Mouse (Mus musculus) adrenal gland, postnatal 36 days (tissue): ENCODE results near the gene Lmod2. TPM values are rescaled to one million over a fixed set of nuclear protein-coding genes. Genes with fewer than 3 reads are reported as not detected.

Source experiments
- DNase-seq, 2 experiments: peaks; one replicate each; pipeline ENCODE4 v3.0.0; 2021; ENCODE audit warnings: mixed read lengths in 1 of 2
- long read RNA-seq, 2 experiments: library from polyadenylated mRNA; stranded (forward); transcript quantifications; one replicate each; pipeline ENCODE4 v2.0.0; 2021; ENCODE audit warnings: borderline sequencing depth in 2 of 2
- total RNA-seq, 2 experiments: library from RNA; stranded (reverse); gene quantifications; 2 replicates each; pipeline ENCODE4 v1.2.3; 2021

Lmod2 gene
- under 1 TPM in 1 of 2 experiments, not detected in 1; 0.26 TPM for total RNA-seq
- long read RNA-seq, experiment 1, partial matches to known transcripts, result 0 of 1 reads
- long read RNA-seq, experiment 1, other reads (novel, unspliced or antisense), result 0 of 1 reads
- long read RNA-seq, experiment 2, result 0 reads

DNA sequence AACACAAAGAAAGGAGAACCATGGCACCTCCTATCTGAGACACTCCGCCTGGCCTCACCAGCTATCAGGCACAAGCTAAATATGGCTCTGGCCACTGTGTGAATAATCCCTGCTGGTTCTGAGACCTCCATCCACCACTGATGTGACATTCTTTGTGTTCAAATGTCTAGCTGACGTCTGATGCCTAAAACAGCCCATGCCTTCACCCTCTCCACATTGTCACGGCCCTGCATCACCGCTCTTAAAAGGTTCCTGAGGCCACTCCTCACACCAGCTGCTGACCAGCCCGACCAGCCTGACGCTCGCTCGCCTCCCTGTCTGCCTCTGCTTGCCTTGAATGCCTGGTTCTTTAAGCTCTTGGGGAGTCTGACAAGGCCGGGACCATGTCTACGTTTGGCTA is at the start of gene Lmod2:
Gene Lmod2 (plus strand): TSS at position 263 of the 400 bp plus-strand sequence.
- no peak for DNase-seq

DNA sequence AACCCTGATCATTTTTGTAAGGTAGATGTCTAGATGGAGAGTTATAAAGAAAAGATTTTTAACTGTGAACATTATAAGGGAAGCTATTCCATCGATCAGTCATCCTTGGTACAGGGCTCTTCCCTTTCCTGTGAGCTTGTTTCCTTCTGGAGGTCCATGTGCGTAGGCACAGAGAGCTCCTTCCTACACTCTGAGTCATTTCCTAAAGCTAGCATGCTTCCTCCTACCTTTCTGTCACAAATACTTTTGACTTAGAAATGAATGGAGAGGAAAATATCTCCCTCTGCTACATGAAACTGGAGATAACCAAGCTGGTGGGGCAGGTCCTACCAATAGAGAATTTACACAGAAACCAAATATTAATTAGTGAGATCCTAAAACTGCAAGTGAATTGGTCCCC is 47.8 kb upstream of the Lmod2 start:
- no peak for DNase-seq

DNA sequence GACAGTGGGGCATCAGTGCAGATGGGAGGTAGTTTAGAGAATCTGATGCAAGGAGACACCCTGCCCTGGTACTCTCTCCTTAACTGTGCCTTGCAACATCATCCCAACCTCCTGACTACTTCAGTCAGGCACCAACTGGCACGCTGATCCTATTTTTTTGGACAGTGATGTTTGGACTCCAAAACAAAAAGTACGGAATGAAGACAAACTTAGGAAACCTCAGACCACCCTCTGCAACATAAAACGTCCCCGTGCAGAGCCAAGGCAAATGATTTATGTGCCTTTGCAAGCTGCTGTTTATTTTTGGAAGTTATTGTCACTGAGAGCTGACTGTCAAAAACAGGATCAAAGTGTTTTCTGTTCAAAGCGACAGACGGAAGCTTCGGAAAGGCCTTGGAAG is 45.5 kb upstream of the Lmod2 start:
- no peak for DNase-seq

DNA sequence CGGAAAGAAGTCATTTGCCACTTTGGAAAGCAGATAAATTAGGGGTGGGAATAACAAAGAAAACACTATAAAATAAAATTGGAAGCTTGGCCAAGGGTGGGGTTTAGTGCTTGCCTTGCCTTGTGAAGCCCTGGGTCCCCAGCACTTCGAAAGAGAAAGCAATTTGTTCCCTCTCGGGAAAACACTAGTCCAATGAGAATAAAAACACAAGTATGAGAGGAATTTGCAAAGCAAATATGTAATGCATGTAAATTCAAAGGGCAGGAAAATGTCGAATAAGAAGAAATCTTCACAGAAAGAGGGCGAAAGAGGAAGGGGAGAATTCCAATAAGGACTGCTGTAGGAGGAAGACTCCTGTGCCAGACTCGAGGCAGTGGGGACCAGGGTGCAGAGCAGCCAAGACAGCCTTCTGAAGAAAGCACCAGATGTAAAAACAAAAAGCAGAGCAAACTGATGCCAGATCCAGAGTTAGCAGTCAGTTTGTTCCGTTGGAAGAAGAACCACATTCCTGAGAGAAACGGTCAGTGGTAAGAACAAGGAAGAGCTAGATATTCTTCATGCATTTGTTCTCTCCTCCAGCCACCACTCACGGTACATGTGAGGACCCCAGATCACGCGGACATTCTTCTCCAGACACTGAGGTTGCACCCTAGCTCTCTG is 43.0 kb upstream of the Lmod2 start:
- no peak for DNase-seq

DNA sequence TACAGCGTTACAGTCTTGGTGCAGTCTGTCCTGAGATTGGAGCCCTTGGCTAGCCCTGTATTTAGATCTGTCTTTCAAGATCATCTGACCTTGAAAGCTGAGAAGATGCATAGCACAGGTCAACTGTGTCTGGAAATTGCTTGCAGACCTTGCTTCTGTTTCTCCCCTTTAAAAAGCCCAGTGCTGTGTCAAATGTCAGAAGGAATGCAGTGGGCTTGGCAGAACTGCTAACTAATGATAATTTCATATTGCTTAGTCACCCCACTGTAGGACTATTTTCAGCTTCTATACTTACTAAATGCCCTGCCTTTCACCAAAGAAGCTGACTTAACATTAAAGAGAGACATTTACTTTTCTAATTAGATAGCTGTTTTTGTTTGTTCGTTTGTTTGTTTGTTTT is 42.1 kb upstream of the Lmod2 start:
- DNase-seq, result no peak

DNA sequence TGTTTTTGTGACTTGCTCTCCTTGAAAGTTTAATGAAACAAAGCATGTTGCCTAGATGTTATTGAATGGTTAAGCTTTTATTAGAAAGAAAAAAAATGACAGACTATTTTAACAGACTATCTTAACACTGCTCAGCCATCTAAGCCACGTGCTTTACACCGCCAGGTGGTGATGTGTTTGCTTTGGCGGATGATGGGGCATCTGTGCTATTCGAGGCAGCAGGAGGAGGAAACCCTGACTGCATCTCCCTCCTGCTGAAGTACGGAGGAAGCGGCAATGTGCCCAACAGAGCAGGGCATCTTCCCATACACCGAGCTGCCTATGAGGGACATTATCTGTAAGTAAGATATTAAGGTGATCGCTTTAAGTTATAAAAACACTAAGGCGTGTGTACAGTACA is 33.5 kb upstream of the Lmod2 start:
- no peak for DNase-seq

DNA sequence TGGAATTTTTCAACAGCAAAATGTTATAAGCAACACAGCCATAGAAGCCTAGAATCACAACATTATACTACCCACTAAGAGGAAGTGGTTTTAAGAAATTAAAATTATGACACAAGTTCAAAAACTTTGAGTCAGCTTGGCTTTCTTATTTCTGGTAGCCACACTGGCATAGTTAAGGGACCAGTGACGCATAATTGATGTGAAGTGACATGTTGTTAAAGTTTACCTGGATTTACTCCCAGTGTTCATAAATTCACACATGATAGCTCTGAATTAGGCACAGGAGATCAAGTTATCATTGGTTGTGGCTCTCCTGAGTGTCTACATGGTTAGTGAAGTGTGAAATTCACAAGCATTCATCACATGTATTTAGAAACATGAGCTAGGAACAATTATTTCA is 32.7 kb upstream of the Lmod2 start:
- DNase-seq, result no peak

DNA sequence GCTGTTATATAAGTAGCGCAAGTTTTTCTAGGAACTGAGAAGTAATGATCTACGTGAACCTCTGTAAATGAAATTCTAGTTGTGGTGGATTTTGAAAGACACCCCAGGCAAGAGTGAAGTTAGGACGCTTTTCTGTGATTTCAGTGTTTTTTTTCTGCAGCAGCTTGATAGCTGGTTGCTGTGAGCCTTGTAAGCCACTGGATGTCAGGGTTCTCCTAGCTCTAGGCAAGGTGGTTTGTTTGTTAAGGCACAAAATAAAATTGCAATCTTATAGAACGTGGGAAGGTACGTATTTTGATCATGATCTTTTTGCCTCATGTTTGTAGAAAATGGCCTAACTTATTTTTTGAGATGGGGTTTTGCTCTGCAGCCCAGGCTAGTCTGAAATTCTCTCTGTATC is 28.6 kb upstream of the Lmod2 start:
- no peak for DNase-seq

DNA sequence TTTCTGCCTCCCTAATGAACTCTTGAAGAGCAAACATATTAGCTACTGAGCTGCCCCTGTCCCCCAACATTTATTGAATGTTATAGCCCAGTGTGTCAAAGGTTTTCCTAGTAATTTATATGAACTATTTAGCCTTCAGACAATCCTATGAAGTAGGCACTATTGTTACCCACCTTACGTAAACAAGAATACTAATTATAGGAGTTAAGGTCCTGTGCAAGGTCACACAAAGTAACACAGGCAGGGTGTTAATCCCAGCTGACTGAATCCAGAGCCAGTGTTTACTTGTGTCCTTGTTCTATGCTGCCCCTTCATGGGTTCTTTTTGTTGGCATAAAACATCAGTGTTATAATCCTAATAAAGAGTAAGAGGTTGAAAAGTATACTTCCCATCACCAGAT is 27.9 kb upstream of the Lmod2 start:
- no peak for DNase-seq

DNA sequence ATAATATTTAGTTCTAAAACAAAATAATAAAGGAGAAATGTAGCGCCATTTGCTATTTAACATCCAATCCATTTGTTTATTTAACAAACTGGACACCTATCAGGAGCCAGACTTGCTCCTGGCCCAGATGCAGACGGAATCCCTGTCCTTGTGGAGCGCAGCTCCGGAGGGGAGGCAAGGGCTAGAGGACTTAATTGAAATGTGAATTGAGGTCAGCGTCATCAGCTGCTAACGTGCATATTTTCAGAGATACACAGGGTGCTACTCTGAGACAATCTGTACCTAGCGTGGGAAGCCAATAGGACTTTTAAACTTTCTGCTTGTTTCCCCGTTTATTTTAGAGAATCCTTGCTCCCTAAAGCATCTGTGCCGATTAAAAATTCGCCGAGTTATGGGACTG is 27.3 kb upstream of the Lmod2 start:
- DNase-seq, result no peak

DNA sequence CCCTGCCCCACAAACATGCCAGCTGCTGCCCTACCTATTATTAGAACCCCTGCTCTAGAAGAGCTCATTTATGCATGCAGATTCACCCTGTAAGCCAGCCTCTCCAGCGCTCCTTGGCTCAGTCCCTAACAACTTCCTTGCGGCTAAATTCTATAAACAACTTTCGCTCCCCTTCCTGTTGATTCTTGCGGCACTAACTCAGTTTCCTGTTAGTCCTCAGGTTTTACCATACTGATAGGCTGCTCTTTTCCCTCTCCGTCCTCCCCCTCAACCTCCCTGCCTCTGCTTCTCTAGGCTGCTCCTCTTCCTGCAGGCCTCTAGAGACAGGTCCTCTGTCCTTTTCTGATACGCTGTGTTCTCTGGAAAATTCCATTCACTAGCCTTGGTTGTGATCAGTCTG is 26.4 kb upstream of the Lmod2 start:
- DNase-seq, result no peak

DNA sequence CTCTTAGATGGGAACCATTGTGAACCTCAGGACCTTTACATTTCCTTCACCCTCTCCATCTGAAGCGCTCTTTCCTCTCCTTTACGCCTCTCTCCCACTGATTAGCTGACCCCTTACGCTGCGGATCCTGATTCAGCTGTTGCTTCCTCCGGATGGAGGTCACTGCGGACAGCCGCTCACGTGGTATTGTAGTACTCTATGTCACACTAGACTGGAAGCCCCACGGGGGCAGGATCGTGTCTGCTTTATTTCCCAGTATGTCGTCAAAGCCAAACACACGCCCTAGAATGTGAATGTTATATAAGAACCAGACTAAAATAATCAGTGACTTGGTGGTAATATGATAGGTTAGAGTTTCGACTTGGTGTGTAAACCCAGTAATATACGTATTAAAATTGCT is 25.1 kb upstream of the Lmod2 start:
- no peak for DNase-seq

DNA sequence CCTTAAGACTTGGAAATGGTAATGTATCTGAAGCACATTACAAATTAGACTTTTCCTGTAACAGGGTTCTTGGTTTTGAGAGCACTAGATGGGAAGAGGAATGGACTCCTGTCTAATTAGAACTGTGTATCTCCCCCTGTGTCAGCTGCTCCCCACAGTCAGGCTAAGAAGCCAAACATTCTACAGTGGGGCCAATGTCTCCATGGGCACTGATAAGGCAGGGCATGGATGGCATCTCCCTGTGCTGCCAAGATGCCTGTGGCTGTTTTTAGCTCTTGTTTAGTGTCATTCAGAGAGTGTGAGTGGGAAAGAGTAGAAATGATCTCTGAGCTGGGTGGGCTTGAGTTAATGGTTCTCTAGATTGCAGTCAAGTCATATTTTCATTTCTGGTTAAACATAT is 24.2 kb upstream of the Lmod2 start:
- no peak for DNase-seq

DNA sequence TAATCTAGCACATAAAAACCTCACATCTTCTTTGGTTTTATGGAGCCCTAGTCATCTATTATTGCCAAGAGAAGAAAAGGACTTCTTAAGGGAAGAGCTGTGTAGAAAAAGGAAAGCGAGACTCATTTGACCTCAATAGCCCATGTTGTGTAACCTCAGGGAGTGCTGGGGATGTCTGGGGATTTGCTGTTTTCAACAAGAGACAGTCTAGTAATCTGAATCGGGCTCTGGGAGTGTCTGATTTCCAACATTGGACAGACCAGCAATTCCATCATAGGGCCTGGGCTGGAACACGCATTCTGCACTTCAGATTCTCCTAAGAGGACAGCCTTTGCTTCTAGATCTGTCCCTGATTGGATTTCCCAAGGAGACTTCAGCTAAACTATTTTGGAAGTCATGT is 14.1 kb upstream of the Lmod2 start:
- DNase-seq, result no peak

DNA sequence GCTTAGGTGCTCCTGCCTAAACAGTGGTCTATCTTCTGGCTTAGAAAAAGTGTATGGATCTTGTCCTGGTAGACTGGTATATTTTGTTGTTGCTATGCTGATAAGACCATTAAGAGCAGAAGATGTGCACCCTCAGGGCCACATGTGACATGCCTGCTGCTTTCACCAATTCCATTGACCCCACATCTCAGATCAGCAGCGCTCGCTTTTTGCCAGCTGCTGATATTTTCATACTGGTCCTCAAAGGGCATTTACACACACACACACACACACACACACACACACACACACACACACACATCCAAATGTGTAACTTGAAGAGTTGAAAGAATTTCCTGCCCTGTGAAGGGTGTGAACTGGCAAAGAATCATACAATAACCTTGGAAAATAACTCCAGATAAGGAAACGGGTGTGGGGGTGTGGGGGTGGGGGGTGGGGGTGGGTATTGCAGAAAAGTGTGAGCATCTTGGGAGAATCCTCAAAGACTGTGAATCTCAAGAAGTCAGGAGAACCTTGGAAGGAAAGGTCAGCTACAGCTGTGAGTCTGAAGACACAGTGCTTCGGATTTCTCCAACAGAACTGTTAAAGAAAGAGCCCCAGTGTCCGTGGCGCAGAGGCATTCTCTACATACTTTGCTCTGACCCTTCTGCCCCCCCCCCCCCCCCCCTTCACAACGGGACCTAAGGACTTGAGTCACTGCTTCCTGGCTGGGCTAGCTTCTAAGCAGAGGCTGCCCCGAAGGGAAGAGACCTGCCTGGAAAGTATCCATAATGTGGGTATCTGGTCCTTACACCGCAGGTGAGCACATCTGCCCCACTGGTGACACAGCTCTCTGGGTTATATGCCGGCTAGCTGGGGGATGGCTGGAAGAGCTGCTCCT is 11.9 kb upstream of the Lmod2 start:
- DNase-seq, result peak in 1 of 2 experiments; percentile 24

DNA sequence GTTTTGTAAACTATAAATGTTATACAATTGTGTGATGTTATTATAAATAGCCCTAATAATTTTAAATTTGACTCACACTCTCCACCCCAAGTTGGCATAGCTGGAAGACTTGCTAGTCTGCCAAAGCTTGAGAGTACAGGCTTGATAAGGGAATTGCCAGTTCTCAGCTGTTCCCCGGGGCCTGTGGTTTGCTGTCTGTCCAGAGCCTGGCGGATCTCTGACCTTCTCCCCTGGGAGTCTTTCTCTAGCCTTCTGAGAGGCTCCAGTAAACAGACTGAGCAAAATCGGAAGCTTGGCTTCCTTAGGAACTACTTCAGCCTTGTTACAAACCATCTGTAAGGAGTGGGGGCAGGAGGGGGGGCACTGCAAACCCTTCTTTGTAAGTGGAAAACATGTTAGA is 10.7 kb upstream of the Lmod2 start:
- DNase-seq, result peak; percentile 59 to 63

DNA sequence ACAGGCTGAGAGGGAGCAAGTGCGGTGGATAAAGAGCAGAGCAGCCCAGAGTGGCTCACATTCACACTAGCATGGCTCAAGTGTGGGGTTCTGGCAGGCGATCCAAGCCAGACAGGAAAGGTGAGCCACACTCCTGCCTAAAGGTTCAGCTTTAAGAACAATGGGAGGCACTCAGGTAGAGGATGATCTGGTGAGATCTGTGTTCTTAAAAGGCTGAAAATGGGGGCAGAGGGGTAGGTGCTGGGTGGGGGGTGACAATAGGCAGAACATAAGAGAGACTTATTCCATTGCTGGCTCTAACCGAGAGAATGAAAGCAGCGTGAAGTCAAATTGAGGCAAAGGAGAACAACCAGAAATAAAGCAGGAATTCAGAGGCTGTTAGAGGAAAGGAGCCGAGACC is 7.3 kb upstream of the Lmod2 start:
- DNase-seq, result no peak

DNA sequence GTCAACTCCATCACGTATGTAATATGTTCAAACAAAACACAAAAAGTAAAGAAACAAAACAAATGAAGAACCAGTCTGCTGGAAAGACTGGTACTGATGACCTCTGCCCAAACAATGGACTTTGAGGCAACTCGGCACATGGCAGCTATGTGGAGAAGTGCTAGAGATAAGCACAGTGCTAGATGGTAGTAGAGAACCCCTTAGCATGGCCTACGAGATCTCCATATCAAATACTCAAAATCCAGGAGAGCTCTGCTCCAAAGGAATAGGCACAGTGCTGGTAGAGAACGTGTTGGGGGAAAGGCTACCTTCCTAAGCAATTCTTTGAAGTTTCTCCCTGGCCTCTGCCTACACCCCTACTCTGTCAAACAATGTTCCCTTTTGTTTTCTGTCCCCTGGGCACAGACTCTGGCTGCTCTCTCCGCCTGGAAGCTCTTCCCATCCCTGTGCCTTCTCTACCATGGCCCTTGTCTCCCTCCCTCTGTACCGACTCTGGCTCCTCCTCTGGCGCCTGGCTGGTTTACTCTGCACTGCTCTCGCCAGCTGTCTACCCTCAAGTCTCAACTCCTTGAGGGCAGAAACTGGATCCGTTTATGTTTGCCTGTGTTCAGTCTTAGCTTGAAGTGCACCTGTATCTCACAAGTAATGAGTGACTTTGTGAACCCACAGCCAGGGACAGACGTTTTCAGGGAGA is 5.9 kb upstream of the Lmod2 start:
- no peak for DNase-seq

DNA sequence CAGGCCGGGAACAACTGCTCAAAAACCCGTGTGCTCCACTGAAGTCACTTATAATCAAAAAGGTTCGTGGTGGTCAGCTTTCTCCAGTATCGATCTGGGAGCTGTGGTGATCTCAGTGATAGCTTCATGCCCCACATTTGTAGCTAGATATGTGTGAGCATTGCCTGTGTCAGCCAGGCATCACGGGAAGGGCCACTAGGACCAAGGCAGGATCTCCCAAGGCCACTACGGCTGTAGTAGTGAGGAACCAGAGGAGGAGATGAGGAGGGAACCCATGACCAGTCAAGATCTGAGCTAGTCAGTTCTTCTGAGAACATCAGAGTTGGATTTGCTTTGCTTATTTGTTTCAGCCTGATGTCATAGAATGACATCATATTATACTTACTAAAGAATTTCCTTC is 1.6 kb downstream of the Lmod2 start:
- DNase-seq, result no peak

DNA sequence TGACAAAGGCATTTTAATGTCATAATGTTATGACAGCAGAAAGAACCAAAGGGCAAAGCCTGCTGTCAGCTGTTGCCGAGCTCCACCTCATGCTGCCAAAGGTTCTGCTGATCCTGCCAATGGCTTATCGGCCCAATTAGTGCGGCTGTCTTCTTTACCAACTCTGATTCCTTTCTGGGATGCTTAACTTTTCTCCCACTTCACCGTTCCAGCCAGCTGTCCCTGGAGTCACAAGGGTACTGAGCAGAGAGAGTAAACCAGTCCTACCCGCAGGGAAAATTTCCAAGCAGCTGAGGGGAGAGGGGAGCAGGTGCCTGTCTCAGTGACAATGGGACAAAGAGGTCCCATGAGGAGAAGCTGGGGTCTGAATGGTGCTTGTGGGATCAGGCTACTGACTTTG is 2.1 kb downstream of the Lmod2 start:
- no peak for DNase-seq

DNA sequence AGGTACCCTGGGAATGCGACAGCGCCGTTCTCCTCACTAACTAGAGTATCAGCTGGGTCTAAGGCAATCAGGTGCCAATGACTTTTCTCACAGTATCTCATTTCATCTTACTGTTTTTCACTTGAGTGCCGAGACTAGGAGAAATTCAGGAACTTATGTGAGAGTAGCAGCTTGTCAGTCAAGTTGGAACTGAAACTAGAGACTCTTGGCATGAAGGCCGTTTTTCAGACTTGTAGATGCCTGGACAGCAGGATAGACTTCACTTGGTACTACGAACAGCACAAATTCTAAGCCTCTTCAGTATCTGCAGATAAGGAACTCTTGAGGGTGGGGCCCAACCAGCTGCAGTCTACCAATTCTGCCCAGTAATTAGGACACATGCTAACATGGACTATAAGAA is 2.6 kb downstream of the Lmod2 start:
- no peak for DNase-seq

DNA sequence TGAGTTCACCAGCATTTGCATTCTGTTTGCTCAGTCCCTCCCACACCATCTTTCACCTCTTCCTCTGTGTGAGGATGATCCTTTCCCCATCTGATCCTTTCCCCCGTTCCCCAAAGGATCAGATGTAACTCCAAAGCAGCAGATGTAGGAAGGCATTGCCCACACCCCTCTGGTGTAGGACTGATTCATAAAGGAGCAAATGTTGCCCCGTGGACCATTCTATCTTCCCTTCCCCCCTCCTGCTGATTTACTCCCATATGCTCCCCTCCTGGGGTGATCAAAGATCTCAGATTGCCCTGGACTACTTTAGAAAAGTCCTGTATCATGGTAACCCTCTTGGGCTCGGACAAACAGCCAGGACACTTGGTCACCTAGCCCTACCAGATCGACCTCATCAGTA is 3.2 kb downstream of the Lmod2 start:
- DNase-seq, result no peak

DNA sequence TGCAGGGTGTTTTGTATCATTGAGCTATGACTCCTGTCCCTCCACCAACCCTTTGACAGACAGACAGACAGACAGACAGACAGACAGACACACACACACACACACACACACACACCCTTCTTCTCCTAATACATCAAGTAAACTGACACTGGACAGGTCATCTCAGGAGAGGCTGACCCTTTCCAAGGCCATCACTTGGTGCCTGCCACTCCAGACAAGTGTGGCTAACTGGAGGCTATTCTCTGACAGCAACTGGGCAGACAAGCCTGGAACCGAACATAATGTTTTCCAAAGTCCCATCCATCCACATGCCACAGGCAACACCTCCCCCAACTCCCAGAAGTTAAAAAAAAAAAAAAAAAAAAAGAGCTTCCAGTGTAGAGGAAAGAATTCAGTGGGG is 4.1 kb downstream of the Lmod2 start:
- peak; percentile 31 to 43 for DNase-seq
